Mouse (Mus musculus): ENCODE data around the gene Slc15a1. TPM values are rescaled to one million over a fixed set of nuclear protein-coding genes. Genes with fewer than 3 reads are reported as not detected.

Gene Slc15a1
- polyA plus RNA-seq, 1 experiment from 2014 or later, result 0.13 TPM

DNA sequence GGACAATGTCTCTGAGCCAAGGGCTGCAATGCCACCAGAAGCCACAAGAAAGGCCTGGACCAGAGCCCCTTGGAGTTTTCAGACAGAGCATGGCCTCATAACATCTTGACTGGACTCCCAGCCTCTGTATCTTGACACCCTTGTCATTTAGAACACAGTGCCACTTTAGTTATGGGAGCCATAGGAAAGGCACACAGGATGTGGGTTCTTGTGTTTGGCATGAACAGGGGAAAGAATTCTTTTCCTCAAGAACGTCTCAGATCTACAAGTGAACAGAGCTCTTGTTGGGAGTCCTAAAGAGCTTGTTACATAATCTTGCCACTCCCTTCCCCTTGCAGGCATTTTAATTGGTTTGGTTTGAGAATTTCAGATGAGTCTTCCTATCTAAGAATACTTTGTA is 5.3 kb downstream of the Slc15a1 start:
- ATAC-seq (ENCODE audit: low read depth), result no peak
- H3K36me3 ChIP-seq (ENCODE audit: control insufficient read depth, insufficient read depth), result no peaks in the 10 kb centered on the region
- H3K27me3 ChIP-seq (ENCODE audit: control insufficient read depth, insufficient read depth, low read depth, low read length), result peaks cover 9% of the 10 kb centered on the region
- no peak overlapping the region for H3K27ac ChIP-seq (ENCODE audit: low read length)
- 17% methylated on average over 1 of the region's 1 CpGs for WGBS (ENCODE audit: insufficient replicate concordance)
- no peaks in the 10 kb centered on the region for H3K9me3 ChIP-seq (replicated peaks; ENCODE audit: control insufficient read depth, low read length)
- no peak overlapping the region for H3K9ac ChIP-seq (ENCODE audit: low read depth, low read length)
- H3K4me3 ChIP-seq (ENCODE audit: low read depth, low read length), result no peak overlapping the region
- no peak overlapping the region for H3K4me2 ChIP-seq (ENCODE audit: low read depth, low read length)
- no peaks in the 10 kb centered on the region for H3K4me1 ChIP-seq (ENCODE audit: control insufficient read depth, low read depth, low read length)

DNA sequence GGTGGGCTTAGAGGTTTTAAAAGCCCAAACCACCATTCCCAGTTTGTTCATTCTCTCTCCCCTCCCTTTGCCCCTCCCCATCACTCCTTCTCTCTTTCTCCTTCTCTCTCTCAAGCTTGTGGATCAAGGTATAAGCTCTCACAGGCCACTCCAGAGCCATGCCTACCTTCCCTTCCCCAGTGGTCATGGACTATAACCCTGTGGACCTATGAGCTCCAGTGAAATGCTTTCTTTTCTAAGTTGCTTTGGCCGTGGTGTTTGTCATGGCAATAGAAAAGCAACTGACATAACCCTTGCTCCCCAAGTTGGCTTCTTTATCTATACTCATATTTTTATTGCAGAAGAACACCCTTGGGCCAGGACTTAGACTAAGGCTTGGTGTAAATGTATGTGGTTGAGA is 7.3 kb downstream of the Slc15a1 start:
- Histone ChIP-seq H3K9ac (ENCODE audit: low read depth, low read length) (no peak overlapping the region), H3K27ac (ENCODE audit: low read length) (no peak overlapping the region), H3K9me3 (replicated peaks; ENCODE audit: control insufficient read depth, low read length) (no peaks in the 10 kb centered on the region), H3K36me3 (ENCODE audit: control insufficient read depth, insufficient read depth) (no peaks in the 10 kb centered on the region), H3K4me1 (ENCODE audit: control insufficient read depth, low read depth, low read length) (no peaks in the 10 kb centered on the region), H3K27me3 (ENCODE audit: control insufficient read depth, insufficient read depth, low read depth, low read length) (peaks cover 2% of the 10 kb centered on the region; the same call in 1 of the 2 replicates), H3K4me3 (ENCODE audit: low read depth, low read length) (no peak overlapping the region), H3K4me2 (ENCODE audit: low read depth, low read length) (no peak overlapping the region)
- no peak for ATAC-seq (ENCODE audit: low read depth)
- 63% methylated on average over 1 of the region's 1 CpGs for WGBS (ENCODE audit: insufficient replicate concordance)

DNA sequence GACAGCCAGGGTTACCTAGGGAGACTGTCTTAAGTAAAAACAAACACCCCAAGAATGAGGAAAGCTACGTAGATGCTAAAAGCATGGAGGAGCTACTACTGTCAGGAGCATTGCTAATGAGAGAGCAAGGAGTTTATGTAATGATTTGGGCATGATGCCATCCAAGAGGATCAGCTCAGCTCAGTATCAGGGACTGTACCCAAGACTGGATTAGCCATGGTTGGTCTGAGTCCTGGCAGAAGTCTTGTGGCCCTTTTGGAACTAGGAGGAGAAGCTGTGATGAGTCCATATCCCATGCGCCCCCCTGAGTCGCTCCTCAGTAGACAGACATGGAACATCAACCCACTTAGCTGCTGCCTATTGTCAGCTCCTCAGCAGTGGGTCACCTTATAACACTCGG is 9.3 kb downstream of the Slc15a1 start:
- Histone ChIP-seq H3K36me3 (ENCODE audit: control insufficient read depth, insufficient read depth) (no peaks in the 10 kb centered on the region), H3K9ac (ENCODE audit: low read depth, low read length) (no peak overlapping the region)
- 59% methylated on average over 4 of the region's 4 CpGs for WGBS (ENCODE audit: insufficient replicate concordance)

DNA sequence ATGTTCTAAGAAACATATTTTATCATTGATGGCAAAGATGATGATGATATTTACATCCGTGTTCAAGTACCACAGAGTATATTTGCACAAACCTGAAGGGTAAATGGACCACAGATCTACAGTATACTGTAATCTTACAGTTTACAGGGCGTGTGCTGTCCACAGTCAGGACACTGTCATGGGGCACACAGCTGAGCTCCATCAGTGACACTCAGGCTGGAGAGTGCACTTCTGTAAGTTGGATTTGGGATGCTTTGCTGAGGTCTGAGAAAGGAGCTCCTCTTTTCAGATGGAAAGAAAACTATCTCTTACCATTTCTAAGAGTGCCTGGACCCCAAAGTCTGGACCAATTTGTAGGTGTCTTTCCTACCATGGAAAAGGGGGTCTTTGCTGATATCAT is 9.9 kb downstream of the Slc15a1 start:
- no peak for ATAC-seq (ENCODE audit: low read depth)
- H3K4me2 ChIP-seq (ENCODE audit: low read depth, low read length), result no peak overlapping the region
- no peaks in the 10 kb centered on the region; the same call in 1 of the 2 replicates for H3K27me3 ChIP-seq (ENCODE audit: control insufficient read depth, insufficient read depth, low read depth, low read length)
- no peak overlapping the region for H3K27ac ChIP-seq (ENCODE audit: low read length)
- 44% methylated on average over 2 of the region's 2 CpGs for WGBS (ENCODE audit: insufficient replicate concordance)
- no peak overlapping the region for H3K9ac ChIP-seq (ENCODE audit: low read depth, low read length)
- no peak overlapping the region for H3K4me3 ChIP-seq (ENCODE audit: low read depth, low read length)
- H3K9me3 ChIP-seq (replicated peaks; ENCODE audit: control insufficient read depth, low read length), result no peaks in the 10 kb centered on the region
- H3K36me3 ChIP-seq (ENCODE audit: control insufficient read depth, insufficient read depth), result no peaks in the 10 kb centered on the region
- H3K4me1 ChIP-seq (ENCODE audit: control insufficient read depth, low read depth, low read length), result no peaks in the 10 kb centered on the region

More for the DNA sequence above, 9.3 kb downstream of the Slc15a1 start:
- no peak overlapping the region for H3K4me3 ChIP-seq (ENCODE audit: low read depth, low read length)
- H3K9me3 ChIP-seq (replicated peaks; ENCODE audit: control insufficient read depth, low read length), result no peaks in the 10 kb centered on the region
- H3K27ac ChIP-seq (ENCODE audit: low read length), result no peak overlapping the region
- no peak overlapping the region for H3K4me2 ChIP-seq (ENCODE audit: low read depth, low read length)
- no peak for ATAC-seq (ENCODE audit: low read depth)
- no peaks in the 10 kb centered on the region for H3K4me1 ChIP-seq (ENCODE audit: control insufficient read depth, low read depth, low read length)
- H3K27me3 ChIP-seq (ENCODE audit: control insufficient read depth, insufficient read depth, low read depth, low read length), result no peaks in the 10 kb centered on the region; the same call in 1 of the 2 replicates

DNA sequence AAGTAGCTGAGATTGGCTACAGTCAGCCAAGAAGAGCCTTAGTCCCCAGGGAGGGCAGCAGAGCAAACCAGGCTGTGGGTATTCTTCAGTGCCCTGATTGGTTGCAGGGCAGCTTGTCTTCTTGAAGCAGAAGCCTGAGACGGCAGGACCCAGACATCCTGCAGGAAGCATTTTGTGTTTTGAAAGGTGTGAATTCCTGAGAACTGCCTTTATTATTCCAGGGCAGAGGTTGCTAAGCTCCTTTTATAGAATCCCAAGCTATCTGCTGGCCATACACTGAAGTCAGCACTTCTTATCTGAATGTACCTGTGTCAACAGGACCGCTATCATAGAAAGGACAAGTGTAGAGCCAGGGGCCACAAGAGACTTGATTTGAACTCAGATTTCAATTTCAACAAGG is 10.8 kb downstream of the Slc15a1 start:
- Histone ChIP-seq H3K4me1 (ENCODE audit: control insufficient read depth, low read depth, low read length) (no peaks in the 10 kb centered on the region), H3K9me3 (replicated peaks; ENCODE audit: control insufficient read depth, low read length) (no peaks in the 10 kb centered on the region), H3K36me3 (ENCODE audit: control insufficient read depth, insufficient read depth) (no peaks in the 10 kb centered on the region), H3K4me2 (ENCODE audit: low read depth, low read length) (no peak overlapping the region), H3K9ac (ENCODE audit: low read depth, low read length) (no peak overlapping the region), H3K27ac (ENCODE audit: low read length) (no peak overlapping the region), H3K4me3 (ENCODE audit: low read depth, low read length) (no peak overlapping the region), H3K27me3 (ENCODE audit: control insufficient read depth, insufficient read depth, low read depth, low read length) (no peaks in the 10 kb centered on the region; the same call in 1 of the 2 replicates)
- no peak for ATAC-seq (ENCODE audit: low read depth)
- 39% methylated on average over 2 of the region's 2 CpGs for WGBS (ENCODE audit: insufficient replicate concordance)

DNA sequence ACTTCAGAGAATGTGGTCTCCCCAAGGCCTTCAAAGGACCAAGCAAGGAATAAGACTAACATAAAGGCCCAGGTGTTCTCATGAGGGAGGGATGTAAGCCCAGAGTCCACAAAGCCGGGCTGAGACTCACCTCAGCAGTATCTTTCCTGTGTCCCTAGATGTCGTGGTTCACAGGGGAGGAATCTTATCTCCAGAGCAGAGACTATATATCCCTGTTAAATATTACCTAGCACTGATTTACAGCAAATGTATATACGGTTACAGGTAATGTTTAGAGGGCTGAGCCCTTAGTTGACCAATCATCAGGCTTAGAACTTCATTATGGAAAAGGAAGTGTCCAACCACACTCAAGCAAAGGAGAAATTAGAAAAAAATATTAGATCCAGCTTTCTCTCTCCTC is 11.3 kb downstream of the Slc15a1 start:
- Histone ChIP-seq H3K4me2 (ENCODE audit: low read depth, low read length) (no peak overlapping the region), H3K27me3 (ENCODE audit: control insufficient read depth, insufficient read depth, low read depth, low read length) (no peaks in the 10 kb centered on the region; the same call in 1 of the 2 replicates), H3K36me3 (ENCODE audit: control insufficient read depth, insufficient read depth) (no peaks in the 10 kb centered on the region), H3K9me3 (replicated peaks; ENCODE audit: control insufficient read depth, low read length) (no peaks in the 10 kb centered on the region), H3K4me1 (ENCODE audit: control insufficient read depth, low read depth, low read length) (no peaks in the 10 kb centered on the region), H3K9ac (ENCODE audit: low read depth, low read length) (no peak overlapping the region), H3K4me3 (ENCODE audit: low read depth, low read length) (no peak overlapping the region), H3K27ac (ENCODE audit: low read length) (no peak overlapping the region)
- no peak for ATAC-seq (ENCODE audit: low read depth)
- WGBS (ENCODE audit: insufficient replicate concordance), result 30% methylated on average over 3 of the region's 3 CpGs

DNA sequence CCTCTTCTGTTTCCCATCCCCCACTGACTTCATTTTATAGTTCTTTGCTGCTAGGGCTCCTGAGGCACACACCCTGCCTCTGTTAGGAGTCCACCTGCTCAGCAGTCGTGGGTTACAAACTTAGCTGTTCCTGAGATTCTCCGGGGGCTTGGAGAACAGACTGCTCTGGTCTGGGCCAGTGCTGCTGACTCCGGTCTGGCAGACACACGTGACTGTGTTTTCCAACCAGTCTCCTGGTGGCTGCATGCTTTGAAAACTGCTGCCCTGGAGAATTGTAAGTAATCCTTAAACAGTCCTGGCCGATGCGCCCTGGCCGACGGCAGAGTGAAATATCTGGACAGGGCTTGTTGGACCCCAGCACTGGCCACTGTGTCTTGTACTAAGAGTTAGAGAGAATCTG is 12.7 kb downstream of the Slc15a1 start:
- Histone ChIP-seq H3K4me3 (ENCODE audit: low read depth, low read length) (no peak overlapping the region), H3K9ac (ENCODE audit: low read depth, low read length) (no peak overlapping the region), H3K27ac (ENCODE audit: low read length) (no peak overlapping the region), H3K9me3 (replicated peaks; ENCODE audit: control insufficient read depth, low read length) (no peaks in the 10 kb centered on the region), H3K36me3 (ENCODE audit: control insufficient read depth, insufficient read depth) (no peaks in the 10 kb centered on the region), H3K4me2 (ENCODE audit: low read depth, low read length) (no peak overlapping the region), H3K4me1 (ENCODE audit: control insufficient read depth, low read depth, low read length) (no peaks in the 10 kb centered on the region), H3K27me3 (ENCODE audit: control insufficient read depth, insufficient read depth, low read depth, low read length) (no peaks in the 10 kb centered on the region; the same call in 1 of the 2 replicates)
- 64% methylated on average over 8 of the region's 8 CpGs for WGBS (ENCODE audit: insufficient replicate concordance)
- no peak for ATAC-seq (ENCODE audit: low read depth)

DNA sequence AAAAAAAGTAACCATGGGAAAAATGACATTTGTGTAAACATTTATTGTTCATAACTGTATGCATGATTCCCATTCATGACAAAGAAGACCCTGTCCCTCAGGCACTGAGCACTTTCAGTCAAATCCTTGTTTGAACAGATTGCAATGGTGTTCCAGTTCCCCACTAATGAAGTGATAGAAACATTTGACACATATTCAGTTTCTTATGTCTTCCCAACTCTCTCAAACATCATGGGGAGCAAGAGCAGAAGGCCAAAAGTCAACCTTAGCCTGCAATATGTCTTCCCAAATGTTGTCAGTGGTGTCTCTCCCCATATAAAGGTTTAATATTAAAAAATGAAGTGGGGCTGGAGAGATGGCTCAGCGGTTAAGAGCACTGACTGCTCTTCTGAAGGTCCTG is 19.3 kb downstream of the Slc15a1 start:
- no peaks in the 10 kb centered on the region for H3K4me1 ChIP-seq (ENCODE audit: control insufficient read depth, low read depth, low read length)
- ATAC-seq (ENCODE audit: low read depth), result no peak
- no peak overlapping the region for H3K9ac ChIP-seq (ENCODE audit: low read depth, low read length)
- no peak overlapping the region for H3K4me2 ChIP-seq (ENCODE audit: low read depth, low read length)
- no peak overlapping the region for H3K27ac ChIP-seq (ENCODE audit: low read length)
- 70% methylated on average over 1 of the region's 1 CpGs for WGBS (ENCODE audit: insufficient replicate concordance)
- H3K4me3 ChIP-seq (ENCODE audit: low read depth, low read length), result no peak overlapping the region
- no peaks in the 10 kb centered on the region for H3K36me3 ChIP-seq (ENCODE audit: control insufficient read depth, insufficient read depth)
- H3K27me3 ChIP-seq (ENCODE audit: control insufficient read depth, insufficient read depth, low read depth, low read length), result 0 out of 2 replicates have a peak, but pooled peaks cover 2% of the 10 kb centered on the region
- H3K9me3 ChIP-seq (replicated peaks; ENCODE audit: control insufficient read depth, low read length), result no peaks in the 10 kb centered on the region; the same call in 1 of the 2 replicates

DNA sequence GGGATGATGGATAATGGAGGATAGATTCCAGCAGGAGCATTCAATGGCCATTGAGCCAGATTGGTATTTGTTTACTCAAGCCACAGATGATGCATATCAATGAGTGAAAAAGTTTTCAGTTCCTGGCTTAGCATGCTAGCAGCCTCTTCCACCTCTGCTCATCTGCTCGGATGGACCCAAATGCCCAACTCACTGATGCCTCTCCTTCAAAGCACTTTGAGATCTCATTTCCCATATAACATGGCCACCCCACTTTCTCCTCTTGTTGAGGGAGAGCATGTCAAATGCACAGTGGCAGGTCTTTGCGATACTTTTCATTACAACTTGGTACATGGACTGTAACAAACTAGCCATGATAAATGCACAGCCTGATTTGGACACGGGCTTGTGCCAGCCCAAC is 20.6 kb downstream of the Slc15a1 start:
- H3K4me1 ChIP-seq (ENCODE audit: control insufficient read depth, low read depth, low read length), result no peaks in the 10 kb centered on the region
- H3K9me3 ChIP-seq (replicated peaks; ENCODE audit: control insufficient read depth, low read length), result no peaks in the 10 kb centered on the region; the same call in 1 of the 2 replicates
- H3K27me3 ChIP-seq (ENCODE audit: control insufficient read depth, insufficient read depth, low read depth, low read length), result 0 out of 2 replicates have a peak, but pooled peaks cover 2% of the 10 kb centered on the region
- ATAC-seq (ENCODE audit: low read depth), result no peak
- no peak overlapping the region for H3K4me2 ChIP-seq (ENCODE audit: low read depth, low read length)
- H3K4me3 ChIP-seq (ENCODE audit: low read depth, low read length), result no peak overlapping the region
- H3K27ac ChIP-seq (ENCODE audit: low read length), result no peak overlapping the region
- 73% methylated on average over 3 of the region's 3 CpGs for WGBS (ENCODE audit: insufficient replicate concordance)
- no peaks in the 10 kb centered on the region for H3K36me3 ChIP-seq (ENCODE audit: control insufficient read depth, insufficient read depth)
- H3K9ac ChIP-seq (ENCODE audit: low read depth, low read length), result no peak overlapping the region

Data from liver, embryonic 16.5 days (tissue).